Mouse (Mus musculus) kidney, adult 11 months (tissue): ENCODE data around the gene Hbs1l.
"Not testable (repeated sequence)": the region's sequence is repeated elsewhere in the genome, so short reads cannot be mapped to it uniquely, and the experiment has no call there.

Experiments
- DNase-seq: peaks from one replicate; pipeline ENCODE4 v3.0.0; 2022

Hbs1l gene

GRCm38 (mm10) chr10:21361871-21362270 is 66.1 kb downstream of the Hbs1l start:
- no peak for DNase-seq

- no peak for DNase-seq
Measured at GRCm38 (mm10) chr10:21363297-21363696, 67.5 kb downstream of the Hbs1l start.

- DNase-seq = no peak
Measured at GRCm38 (mm10) chr10:21364946-21365345, 69.2 kb downstream of the Hbs1l start.

- DNase-seq = no peak
Measured at GRCm38 (mm10) chr10:21365897-21366296, 70.1 kb downstream of the Hbs1l start.

GRCm38 (mm10) chr10:21366471-21366870 is 70.7 kb downstream of the Hbs1l start:
- DNase-seq = no peak

GRCm38 (mm10) chr10:21367481-21367880 is 71.7 kb downstream of the Hbs1l start:
- no peak for DNase-seq

- DNase-seq = peak; percentile 29
Measured at GRCm38 (mm10) chr10:21369586-21369985, 73.8 kb downstream of the Hbs1l start.

- no peak for DNase-seq
Measured at GRCm38 (mm10) chr10:21372271-21372670, 76.5 kb downstream of the Hbs1l start.

GRCm38 (mm10) chr10:21376682-21377473 is 81.1 kb downstream of the Hbs1l start, which contains the start of gene Aldh8a1:
Gene Aldh8a1, plus strand, starts transcription at chr10:21377291.
- peak; percentile 73 for DNase-seq

- peak; percentile 58 for DNase-seq
Measured at GRCm38 (mm10) chr10:21378196-21378944, 82.6 kb downstream of the Hbs1l start.

GRCm38 (mm10) chr10:21382914-21383313 is 87.1 kb downstream of the Hbs1l start:
- DNase-seq = no peak

GRCm38 (mm10) chr10:21385111-21385663 is 89.4 kb downstream of the Hbs1l start:
- no peak for DNase-seq

- DNase-seq = no peak
Measured at GRCm38 (mm10) chr10:21389075-21389474, 93.3 kb downstream of the Hbs1l start.

- DNase-seq = no peak
Measured at GRCm38 (mm10) chr10:21390440-21390839, 94.7 kb downstream of the Hbs1l start.

GRCm38 (mm10) chr10:21391286-21391685 is 95.5 kb downstream of the Hbs1l start:
- DNase-seq = no peak

GRCm38 (mm10) chr10:21393390-21393789 is 97.6 kb downstream of the Hbs1l start:
- DNase-seq = no peak

GRCm38 (mm10) chr10:21395426-21396139 is 99.8 kb downstream of the Hbs1l start:
- no peak for DNase-seq

GRCm38 (mm10) chr10:21398873-21399425 is 103.2 kb downstream of the Hbs1l start:
- DNase-seq = not testable (repeated sequence)

GRCm38 (mm10) chr10:21399622-21400021 is 103.8 kb downstream of the Hbs1l start:
- no peak for DNase-seq

GRCm38 (mm10) chr10:21400031-21400430 is 104.3 kb downstream of the Hbs1l start:
- no peak for DNase-seq

GRCm38 (mm10) chr10:21400453-21400852 is 104.7 kb downstream of the Hbs1l start:
- DNase-seq = no peak

GRCm38 (mm10) chr10:21401259-21401658 is 105.5 kb downstream of the Hbs1l start:
- no peak for DNase-seq

GRCm38 (mm10) chr10:21404822-21405221 is 109.0 kb downstream of the Hbs1l start:
- no peak for DNase-seq
